Mouse (Mus musculus) right cerebral cortex, adult 18-20 months (tissue): ENCODE measurements around the gene Bend5.
A peak's percentile ranks its signal among the peaks of the same experiment; 100 is the strongest.

ENCODE experiments used
- DNase-seq: peaks from one replicate; pipeline ENCODE4 v3.0.0; 2022; ENCODE audit warnings: mixed read lengths

The Bend5 gene

GRCm38 (mm10) chr4:111442435-111443238 lies 27.8 kb downstream of the Bend5 start:
- peak; percentile 33 for DNase-seq

- DNase-seq: peak; percentile 72
Measured at GRCm38 (mm10) chr4:111443906-111444615, 29.3 kb downstream of the Bend5 start.

GRCm38 (mm10) chr4:111444616-111445160 lies 29.9 kb downstream of the Bend5 start:
- no peak for DNase-seq

- DNase-seq: no peak
Measured at GRCm38 (mm10) chr4:111447918-111448317, 33.1 kb downstream of the Bend5 start.

GRCm38 (mm10) chr4:111448586-111448985 lies 33.8 kb downstream of the Bend5 start:
- DNase-seq: no peak

GRCm38 (mm10) chr4:111449442-111450199 lies 34.8 kb downstream of the Bend5 start:
- no peak for DNase-seq

GRCm38 (mm10) chr4:111451283-111451918 lies 36.6 kb downstream of the Bend5 start:
- DNase-seq: no peak

- no peak for DNase-seq
Measured at GRCm38 (mm10) chr4:111452192-111452591, 37.4 kb downstream of the Bend5 start.

- no peak for DNase-seq
Measured at GRCm38 (mm10) chr4:111453275-111453674, 38.5 kb downstream of the Bend5 start.

GRCm38 (mm10) chr4:111455621-111456020 lies 40.8 kb downstream of the Bend5 start:
- DNase-seq: no peak

- DNase-seq: no peak
Measured at GRCm38 (mm10) chr4:111457568-111457967, 42.8 kb downstream of the Bend5 start.

- peak; percentile 23 for DNase-seq
Measured at GRCm38 (mm10) chr4:111467293-111467773, 52.5 kb downstream of the Bend5 start.

GRCm38 (mm10) chr4:111467796-111468195 lies 53.0 kb downstream of the Bend5 start:
- DNase-seq: no peak

GRCm38 (mm10) chr4:111469847-111470246 lies 55.0 kb downstream of the Bend5 start:
- no peak for DNase-seq

GRCm38 (mm10) chr4:111471726-111472125 lies 56.9 kb downstream of the Bend5 start:
- DNase-seq: no peak

GRCm38 (mm10) chr4:111472511-111472910 lies 57.7 kb downstream of the Bend5 start:
- no peak for DNase-seq

- DNase-seq: no peak
Measured at GRCm38 (mm10) chr4:111473014-111473413, 58.2 kb downstream of the Bend5 start.

GRCm38 (mm10) chr4:111475374-111475971 lies 60.7 kb downstream of the Bend5 start:
- DNase-seq: no peak

GRCm38 (mm10) chr4:111477507-111477906 lies 62.7 kb downstream of the Bend5 start:
- DNase-seq: no peak

GRCm38 (mm10) chr4:111483499-111483898 lies 68.7 kb downstream of the Bend5 start:
- DNase-seq: no peak

GRCm38 (mm10) chr4:111485189-111485588 lies 70.4 kb downstream of the Bend5 start:
- DNase-seq: no peak

- no peak for DNase-seq
Measured at GRCm38 (mm10) chr4:111486187-111486586, 71.4 kb downstream of the Bend5 start.
